Mouse (Mus musculus) MEL (cell line): ENCODE measurements around the gene Ppp1r14c. TPM values are rescaled to one million over a fixed set of nuclear protein-coding genes. Genes with fewer than 3 reads are reported as not detected.

Experiments
- DNase-seq: peaks from one replicate; pipeline ENCODE4 v3.0.0; 2011; ENCODE audit warnings: low read depth, low spot score
- H3K27ac ChIP-seq: 2 replicates; pipeline ENCODE4 v1.5.1; 2012; ENCODE audit warnings: low read depth, mild to moderate bottlenecking, control low read depth, low read length, moderate library complexity; ENCODE audit not compliant: control insufficient read depth
- H3K27me3 ChIP-seq, 2 experiments: fragments of 150-350 bp in 1 of 2; sonication (generic) in 1 of 2; 2 replicates each; pipeline ENCODE4 v1.6.1; 2012; ENCODE audit warnings: low read length in 2 of 2, mild to moderate bottlenecking in 2 of 2, improper control_type of control experiment in 1 of 2, moderate library complexity in 1 of 2; ENCODE audit not compliant: insufficient read depth in 2 of 2, control insufficient read depth in 1 of 2
- H3K36me3 ChIP-seq, 2 experiments: 2 replicates each; pipeline ENCODE4 v1.6.1; 2012 to 2014; ENCODE audit warnings: low read length in 2 of 2, improper control_type of control experiment in 1 of 2, inconsistent platforms in 1 of 2, mild to moderate bottlenecking in 1 of 2; ENCODE audit not compliant: insufficient read depth in 2 of 2, control insufficient read depth in 1 of 2
- H3K4me1 ChIP-seq, 2 experiments: fragments of 150-350 bp in 1 of 2; sonication (generic) in 1 of 2; 2 replicates each; pipeline ENCODE4 v1.6.1; 2012; ENCODE audit warnings: low read length in 2 of 2, improper control_type of control experiment in 1 of 2, mild to moderate bottlenecking in 1 of 2; ENCODE audit not compliant: insufficient read depth in 2 of 2, control insufficient read depth in 1 of 2
- H3K4me3 ChIP-seq, 2 experiments: fragments of 150-350 bp in 1 of 2; sonication (generic) in 1 of 2; 2 replicates each; pipeline ENCODE4 v1.5.1; 2012; ENCODE audit warnings: low read depth in 2 of 2, low read length in 2 of 2, mild to moderate bottlenecking in 2 of 2, moderate library complexity in 2 of 2, control low read depth in 1 of 2, improper control_type of control experiment in 1 of 2; ENCODE audit not compliant: control insufficient read depth in 1 of 2, insufficient read depth in 1 of 2
- H3K79me2 ChIP-seq: 2 replicates; pipeline ENCODE4 v1.6.1; 2012; ENCODE audit warnings: mild to moderate bottlenecking, low read length, moderate library complexity; ENCODE audit not compliant: control insufficient read depth, poor library complexity, insufficient read depth
- H3K9ac ChIP-seq: 2 replicates; pipeline ENCODE4 v1.6.1; 2012; ENCODE audit warnings: low read depth, mild to moderate bottlenecking, control low read depth, low read length, moderate library complexity; ENCODE audit not compliant: control insufficient read depth, poor library complexity, severe bottlenecking
- H3K9me3 ChIP-seq: fragments of 150-350 bp; sonication (generic); replicated peaks from 2 replicates; pipeline ENCODE4 v1.6.1; 2012; ENCODE audit warnings: mild to moderate bottlenecking, low read length, improper control_type of control experiment, moderate library complexity; ENCODE audit not compliant: insufficient read depth
- BHLHE40 ChIP-seq: IDR thresholded peaks from 2 replicates; pipeline ENCODE4 v1.6.1; 2012; ENCODE audit warnings: low read depth, mild to moderate bottlenecking, inconsistent platforms, low read length, improper control_type of control experiment, borderline replicate concordance
- CHD2 ChIP-seq: IDR thresholded peaks from 2 replicates; pipeline ENCODE4 v1.6.1; 2011; ENCODE audit warnings: low read length, improper control_type of control experiment
- CTCF ChIP-seq, 3 experiments: IDR thresholded peaks in 2 of 3; conservative IDR thresholded peaks in 1 of 3; 2 replicates each; pipeline ENCODE4 v1.5.1; 2011 to 2012; ENCODE audit warnings: low read length in 3 of 3, low read depth in 2 of 3, mild to moderate bottlenecking in 2 of 3, improper control_type of control experiment in 1 of 3, inconsistent platforms in 1 of 3, mixed read lengths in 1 of 3, moderate library complexity in 1 of 3; ENCODE audit not compliant: control insufficient read depth in 1 of 3, insufficient read depth in 1 of 3, poor library complexity in 1 of 3, severe bottlenecking in 1 of 3
- EP300 ChIP-seq, 2 experiments: IDR thresholded peaks; 2 replicates each; pipeline ENCODE4 v1.6.1; 2011; ENCODE audit warnings: improper control_type of control experiment in 2 of 2, low read length in 2 of 2, low read depth in 1 of 2, mild to moderate bottlenecking in 1 of 2
- ETS1 ChIP-seq: IDR thresholded peaks from 2 replicates; pipeline ENCODE4 v1.6.1; 2012; ENCODE audit warnings: low read depth, mild to moderate bottlenecking, inconsistent platforms, low read length, improper control_type of control experiment, moderate library complexity
- GABPA ChIP-seq: IDR thresholded peaks from 2 replicates; pipeline ENCODE4 v1.6.1; 2012; ENCODE audit warnings: low read depth, mild to moderate bottlenecking, inconsistent platforms, low read length, improper control_type of control experiment, moderate library complexity
- HCFC1 ChIP-seq: IDR thresholded peaks from 2 replicates; pipeline ENCODE4 v1.6.1; 2012; ENCODE audit warnings: low read depth, mild to moderate bottlenecking, inconsistent platforms, low read length, improper control_type of control experiment, moderate library complexity
- JUND ChIP-seq: IDR thresholded peaks from 2 replicates; pipeline ENCODE4 v1.6.1; 2011; ENCODE audit warnings: low read depth, mild to moderate bottlenecking, improper control_type of control experiment, low read length
- KAT2A ChIP-seq: conservative IDR thresholded peaks from 2 replicates; pipeline ENCODE4 v1.6.1; 2012; ENCODE audit warnings: low read depth, low read length, improper control_type of control experiment, inconsistent platforms
- MAX ChIP-seq: IDR thresholded peaks from 2 replicates; pipeline ENCODE4 v1.6.1; 2011; ENCODE audit warnings: low read length, improper control_type of control experiment
- MAZ ChIP-seq: IDR thresholded peaks from 2 replicates; pipeline ENCODE4 v1.6.1; 2012; ENCODE audit warnings: low read depth, mild to moderate bottlenecking, inconsistent platforms, low read length, improper control_type of control experiment
- MEF2A ChIP-seq: IDR thresholded peaks from 2 replicates; pipeline ENCODE4 v1.6.1; 2014; ENCODE audit warnings: low read depth, mild to moderate bottlenecking, inconsistent platforms, low read length, improper control_type of control experiment; ENCODE audit not compliant: poor library complexity, insufficient replicate concordance, severe bottlenecking; ENCODE audit errors: extremely low read depth
- MXI1 ChIP-seq: IDR thresholded peaks from 2 replicates; pipeline ENCODE4 v1.6.1; 2011; ENCODE audit warnings: mild to moderate bottlenecking, low read depth, low read length, improper control_type of control experiment
- NELFE ChIP-seq: IDR thresholded peaks from 2 replicates; pipeline ENCODE4 v1.6.1; 2011; ENCODE audit warnings: low read depth, low read length, improper control_type of control experiment
- RCOR1 ChIP-seq: IDR thresholded peaks from 2 replicates; pipeline ENCODE4 v1.6.1; 2012; ENCODE audit warnings: low read depth, mild to moderate bottlenecking, inconsistent platforms, low read length, improper control_type of control experiment
- TAL1 ChIP-seq: IDR thresholded peaks from 2 replicates; pipeline ENCODE4 v1.6.1; 2012; ENCODE audit warnings: mild to moderate bottlenecking, inconsistent platforms, low read length, moderate library complexity, mixed read lengths
- TBP ChIP-seq: IDR thresholded peaks from 2 replicates; pipeline ENCODE4 v1.8.0; 2011; ENCODE audit warnings: low read depth, low read length, improper control_type of control experiment
- TCF12 ChIP-seq: IDR thresholded peaks from 2 replicates; pipeline ENCODE4 v1.6.1; 2014; ENCODE audit warnings: low read depth, mild to moderate bottlenecking, inconsistent platforms, low read length, improper control_type of control experiment, moderate library complexity
- USF1 ChIP-seq: IDR thresholded peaks from 2 replicates; pipeline ENCODE4 v1.6.1; 2014; ENCODE audit warnings: low read depth, mild to moderate bottlenecking, inconsistent platforms, low read length, improper control_type of control experiment, moderate library complexity
- ZC3H11A ChIP-seq: IDR thresholded peaks from 2 replicates; pipeline ENCODE4 v1.6.1; 2012; ENCODE audit warnings: low read depth, mild to moderate bottlenecking, inconsistent platforms, low read length, improper control_type of control experiment
- ZKSCAN1 ChIP-seq: IDR thresholded peaks from 2 replicates; pipeline ENCODE4 v1.6.1; 2012; ENCODE audit warnings: low read depth, mild to moderate bottlenecking, inconsistent platforms, low read length, improper control_type of control experiment, moderate library complexity
- ZMIZ1 ChIP-seq: IDR thresholded peaks from 2 replicates; pipeline ENCODE4 v1.6.1; 2012; ENCODE audit warnings: low read depth, mild to moderate bottlenecking, inconsistent platforms, low read length, improper control_type of control experiment, moderate library complexity
- ZNF384 ChIP-seq: IDR thresholded peaks from 2 replicates; pipeline ENCODE4 v1.6.1; 2012; ENCODE audit warnings: low read depth, mild to moderate bottlenecking, inconsistent platforms, low read length, improper control_type of control experiment
- polyA plus RNA-seq, 2 experiments: library from polyadenylated mRNA; stranded (reverse) in 1 of 2; unstranded in 1 of 2; fragments of >175 nt in 1 of 2; fragments of >200 nt in 1 of 2; gene quantifications; 2 replicates each; pipeline versions ENCODE4 v1.2.1 to v1.2.4; 2012; ENCODE audit warnings: low replicate concordance in 2 of 2, low read depth in 1 of 2; ENCODE audit not compliant: insufficient read length in 2 of 2, insufficient read depth in 1 of 2, missing spikeins in 1 of 2
- total RNA-seq: library from RNA; depleted of rRNA; stranded (reverse); fragments of 300-350 nt; gene quantifications from 2 replicates; pipeline ENCODE4 v1.2.3, GENCODE M21; 2012

The Ppp1r14c gene
- total and polyA plus RNA-seq, 3 experiments: not detected

GRCm38 (mm10) chr10:3404362-3404761 lies 38.5 kb downstream of the Ppp1r14c start:
- Histone ChIP-seq H3K27ac (no peak overlapping the region), H3K4me1 (no peaks in the 10 kb centered on the region), H3K9me3 (no peaks in the 10 kb centered on the region), H3K79me2 (no peaks in the 10 kb centered on the region), H3K27me3 (no peaks in the 10 kb centered on the region), H3K4me3 (no peak overlapping the region), H3K36me3 (no peaks in the 10 kb centered on the region), H3K9ac (no peak overlapping the region)
- DNase-seq: no peak
- TF ChIP-seq CHD2: no peak
- TF ChIP-seq HCFC1: no peak
- TF ChIP-seq USF1: no peak
- TF ChIP-seq EP300 (IDR thresholded peaks at IDR 0.05; ENCODE audit: low read depth in 1 of 2, low read length in 2 of 2): no peak
- no peak for TF ChIP-seq ZMIZ1
- no peak for TF ChIP-seq GABPA
- TF ChIP-seq BHLHE40: no peak
- no peak for TF ChIP-seq TAL1
- TF ChIP-seq TBP: no peak
- no peak for TF ChIP-seq ZC3H11A
- TF ChIP-seq RCOR1: no peak
- TF ChIP-seq MEF2A: no peak
- no peak for TF ChIP-seq MXI1
- TF ChIP-seq ETS1: no peak
- no peak for TF ChIP-seq KAT2A
- TF ChIP-seq CTCF (IDR thresholded peaks at IDR 0.05 in 2 of 3, conservative IDR thresholded peaks at IDR 0.05 in 1 of 3; ENCODE audit: control insufficient read depth in 1 of 3, insufficient read depth in 1 of 3, low read depth in 2 of 3, low read length in 3 of 3, poor library complexity in 1 of 3, severe bottlenecking in 1 of 3): no peak

GRCm38 (mm10) chr10:3406280-3406679 lies 40.4 kb downstream of the Ppp1r14c start:
- no peak for TF ChIP-seq HCFC1
- TF ChIP-seq MAX: no peak
- TF ChIP-seq ZNF384: no peak
- TF ChIP-seq TCF12: no peak
- no peak for TF ChIP-seq JUND
- TF ChIP-seq USF1: no peak
- TF ChIP-seq NELFE: no peak
- TF ChIP-seq KAT2A: no peak
- TF ChIP-seq MAZ: no peak
- no peak for TF ChIP-seq ZKSCAN1
- TF ChIP-seq CHD2: no peak
- H3K27me3 ChIP-seq: no peaks in the 10 kb centered on the region
- H3K79me2 ChIP-seq: no peaks in the 10 kb centered on the region
- H3K4me1 ChIP-seq: no peaks in the 10 kb centered on the region
- no peak overlapping the region for H3K27ac ChIP-seq
- H3K9ac ChIP-seq: no peak overlapping the region
- H3K36me3 ChIP-seq: no peaks in the 10 kb centered on the region
- H3K9me3 ChIP-seq: no peaks in the 10 kb centered on the region
- H3K4me3 ChIP-seq: no peak overlapping the region
- DNase-seq: peak; percentile 9
